Comparison of ENCODE assay signal across 8 mouse cellular contexts in genomic region chr1:39734881-39735280, GRCm38 (mm10). TPM values are rescaled to one million over a fixed set of nuclear protein-coding genes. Genes with fewer than 3 reads are reported as not detected.
DNase-seq lines count a peak whose midpoint lies in the region; ATAC-seq and TF ChIP-seq lines count a peak whose summit lies in the region.
"Had no signal": no experiment of that assay in that cellular context is flagged by ENCODE, and none has a peak within 500 bp of the region (broad histone marks: within the 10 kb centered on the region; RNA-seq: fewer than 3 reads in every experiment).

No protein-coding gene starts in this region.

- H3K27ac ChIP-seq in hindbrain, embryonic 10.5 days, result peak overlapping the region; percentile 80; the same call in 1 of the 2 replicates
- H3K27ac ChIP-seq in hindbrain, embryonic 12.5 days, result no peak overlapping the region
- peak overlapping the region; percentile 26 for H3K27ac ChIP-seq in thymus, adult 2 months (ENCODE audit: control insufficient read depth, insufficient read depth, low read length)
- H3K27ac ChIP-seq in limb, embryonic 15.5 days, result peak overlapping the region; percentile 0; the same call in 1 of the 2 replicates

- no peak for TF ChIP-seq POLR2A in thymus, adult 2 months (IDR thresholded peaks at IDR 0.05; ENCODE audit: control insufficient read depth, extremely low read depth, insufficient read depth, low read length, poor library complexity)

- ATAC-seq in hindbrain, embryonic 12.5 days (ENCODE audit: low FRiP score), result no peak
- no peak for ATAC-seq in limb, embryonic 15.5 days (ENCODE audit: insufficient number of reproducible peaks, low FRiP score, low TSS enrichment, low read depth)

- 0 out of 2 replicates have a peak, but pooled peaks cover under 1% of the 10 kb centered on the region for H3K27me3 ChIP-seq in hindbrain, embryonic 10.5 days (ENCODE audit: insufficient read depth, poor library complexity, severe bottlenecking)
- no peaks in the 10 kb centered on the region for H3K27me3 ChIP-seq in hindbrain, embryonic 12.5 days
- H3K27me3 ChIP-seq in thymus, adult 2 months (ENCODE audit: control insufficient read depth, insufficient read depth, low read length), result no peaks in the 10 kb centered on the region
- no peaks in the 10 kb centered on the region for H3K27me3 ChIP-seq in limb, embryonic 15.5 days

- no peak overlapping the region for H3K9ac ChIP-seq in hindbrain, embryonic 12.5 days
- H3K9ac ChIP-seq in limb, embryonic 15.5 days, result no peak overlapping the region

- no peak overlapping the region for H3K4me3 ChIP-seq in hindbrain, embryonic 10.5 days
- no peak overlapping the region for H3K4me3 ChIP-seq in hindbrain, embryonic 12.5 days
- H3K4me3 ChIP-seq in thymus, adult 2 months (ENCODE audit: control insufficient read depth, insufficient read depth, low read length), result peak overlapping the region; percentile 21
- no peak overlapping the region for H3K4me3 ChIP-seq in limb, embryonic 15.5 days

- 0 out of 2 replicates have a peak, but pooled peaks cover 8% of the 10 kb centered on the region for H3K9me3 ChIP-seq in hindbrain, embryonic 10.5 days
- no peaks in the 10 kb centered on the region for H3K9me3 ChIP-seq in hindbrain, embryonic 12.5 days (replicated peaks)
- no peaks in the 10 kb centered on the region for H3K9me3 ChIP-seq in limb, embryonic 15.5 days
- H3K9me3 ChIP-seq: G1E had no signal

- no peak for DNase-seq in hindbrain, embryonic 10.5 days (ENCODE audit: low spot score)
- no peak for DNase-seq in thymus, adult 2 months
- DNase-seq in thymus, postnatal 25 days, result no peak
- no peak for DNase-seq in urinary bladder, adult 2 months (ENCODE audit: low spot score)
- no peak for DNase-seq in yolk sac, embryonic 10.5 days (ENCODE audit: low spot score)

- peaks cover 43% of the 10 kb centered on the region for H3K4me1 ChIP-seq in hindbrain, embryonic 10.5 days (replicated peaks)
- H3K4me1 ChIP-seq in hindbrain, embryonic 12.5 days, result peaks cover 20% of the 10 kb centered on the region
- H3K4me1 ChIP-seq in thymus, adult 2 months (replicated peaks; ENCODE audit: control insufficient read depth, insufficient read depth, low read length), result peaks cover 23% of the 10 kb centered on the region
- H3K4me1 ChIP-seq in limb, embryonic 15.5 days, result peaks cover 10% of the 10 kb centered on the region; the same call in 1 of the 2 replicates

- no peak for TF ChIP-seq CTCF in thymus, adult 2 months (IDR thresholded peaks at IDR 0.05; ENCODE audit: borderline replicate concordance, control insufficient read depth, extremely low read depth, insufficient read depth, low read length, poor library complexity)

- no peaks in the 10 kb centered on the region for H3K36me3 ChIP-seq in hindbrain, embryonic 10.5 days
- H3K36me3 ChIP-seq in hindbrain, embryonic 12.5 days, result no peaks in the 10 kb centered on the region
- H3K36me3 ChIP-seq in thymus, adult 2 months (ENCODE audit: control insufficient read depth, insufficient read depth, low read length), result no peaks in the 10 kb centered on the region
- no peaks in the 10 kb centered on the region for H3K36me3 ChIP-seq in limb, embryonic 15.5 days
- H3K36me3 ChIP-seq: G1E had no signal

- H3K4me2 ChIP-seq in hindbrain, embryonic 12.5 days (replicated peaks), result no peak overlapping the region
- no peak overlapping the region for H3K4me2 ChIP-seq in limb, embryonic 15.5 days

- 92% methylated on average over 6 of the region's 6 CpGs for WGBS in hindbrain, embryonic 10.5 days
- 91% methylated on average over 6 of the region's 6 CpGs for WGBS in hindbrain, embryonic 12.5 days
- 12% methylated on average over 6 of the region's 6 CpGs for WGBS in thymus, adult 2 months
- WGBS in limb, embryonic 15.5 days, result 78% methylated on average over 6 of the region's 6 CpGs

RNA-seq across cellular contexts. Expression of gene Rfx8, which starts 14.1 kb away (rescaled TPM):
- 0.12 and 0.22 TPM in 2 replicates for polyA plus RNA-seq in hindbrain, embryonic 10.5 days (2016; fragmentation: Nextera tagmentation; extraction: Ambion mirVana)
- polyA plus RNA-seq in hindbrain, embryonic 12.5 days (2016; fragmentation: Nextera tagmentation; extraction: Ambion mirVana), result 0.63 and 0.93 TPM in 2 replicates
- polyA plus RNA-seq in thymus, adult 2 months (2012; rRNA removed), result 0.15 and 0.19 TPM in 2 replicates
- polyA plus RNA-seq in limb, embryonic 15.5 days (2015; fragmentation: Nextera tagmentation; extraction: Ambion mirVana), result 0.73 and 0.79 TPM in 2 replicates
- 0.10 and 0.23 TPM in 2 replicates for polyA plus RNA-seq in urinary bladder, adult 2 months (2012; rRNA removed)
- polyA plus RNA-seq: G1E had no signal
